Mouse (Mus musculus): ENCODE measurements around the gene Sec24c.
"Not testable (repeated sequence)": the region's sequence is repeated elsewhere in the genome, so short reads cannot be mapped to it uniquely, and the experiment has no call there.

The Sec24c gene

GRCm38 (mm10) chr14:20700362-20700761 lies 26.3 kb downstream of the Sec24c start:
- DNase-seq = no peak

GRCm38 (mm10) chr14:20701554-20701953 lies 27.4 kb downstream of the Sec24c start:
- no peak for DNase-seq

GRCm38 (mm10) chr14:20702096-20702740 lies 28.1 kb downstream of the Sec24c start:
- DNase-seq = no peak

DNA sequence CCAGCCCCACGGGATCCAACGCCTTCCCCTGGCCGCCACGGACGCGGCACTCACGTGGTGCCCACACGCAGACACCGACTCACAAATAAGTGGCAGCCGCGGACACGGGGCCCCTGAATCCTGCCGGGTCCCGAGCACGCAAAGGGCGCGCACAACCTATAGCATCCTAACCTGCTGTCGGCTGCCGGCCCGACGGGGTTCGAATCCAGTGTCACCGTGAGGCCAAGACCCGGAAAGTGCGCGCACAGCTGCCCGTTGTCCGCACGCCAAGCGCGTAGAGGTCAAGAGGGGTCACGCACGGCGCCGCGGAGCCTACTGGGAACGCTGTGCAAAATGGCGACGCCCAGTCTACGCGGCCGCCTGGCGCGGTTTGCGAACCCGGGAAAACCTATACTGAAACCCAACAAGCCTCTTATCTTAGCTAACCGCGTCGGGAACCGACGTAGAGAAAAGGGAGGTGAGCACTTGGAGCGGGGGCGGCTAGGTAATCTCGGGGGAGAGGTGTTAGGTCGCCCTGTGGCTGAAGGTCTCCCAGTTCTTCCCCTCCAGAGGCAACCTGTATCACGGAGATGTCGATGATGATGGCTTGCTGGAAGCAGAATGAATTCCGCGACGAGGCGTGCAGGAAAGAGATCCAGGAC lies 28.8 kb downstream of the Sec24c start, which contains the start of gene Chchd1:
TSS of gene Chchd1 (plus strand) at position 266 of the 641 bp plus-strand sequence.
- DNase-seq = peak; percentile 92

DNA sequence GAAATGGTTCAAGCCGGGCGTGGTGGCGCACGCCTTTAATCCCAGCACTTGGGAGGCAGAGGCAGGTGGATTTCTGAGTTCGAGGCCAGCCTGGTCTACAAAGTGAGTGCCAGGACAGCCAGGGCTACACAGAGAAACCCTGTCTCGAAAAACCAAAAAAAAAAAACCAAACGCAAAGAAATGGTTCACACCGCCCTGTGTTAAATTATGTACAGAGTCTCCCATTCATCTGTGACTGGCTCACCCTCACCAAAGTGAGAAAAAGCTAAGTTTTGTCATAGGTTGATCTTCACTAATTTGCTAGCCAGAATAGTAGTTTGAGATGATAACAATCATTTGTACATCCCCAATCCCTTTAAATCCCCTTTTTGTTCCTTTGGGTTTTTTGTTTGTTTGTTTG lies 29.4 kb downstream of the Sec24c start:
- DNase-seq = not testable (repeated sequence)

GRCm38 (mm10) chr14:20707201-20708190 lies 33.4 kb downstream of the Sec24c start, which contains the start of gene Zswim8:
Gene Zswim8, plus strand, starts transcription at chr14:20707552.
- peak; percentile 94 for DNase-seq

- no peak for DNase-seq
Observed at GRCm38 (mm10) chr14:20708239-20708638, 34.1 kb downstream of the Sec24c start.

DNA sequence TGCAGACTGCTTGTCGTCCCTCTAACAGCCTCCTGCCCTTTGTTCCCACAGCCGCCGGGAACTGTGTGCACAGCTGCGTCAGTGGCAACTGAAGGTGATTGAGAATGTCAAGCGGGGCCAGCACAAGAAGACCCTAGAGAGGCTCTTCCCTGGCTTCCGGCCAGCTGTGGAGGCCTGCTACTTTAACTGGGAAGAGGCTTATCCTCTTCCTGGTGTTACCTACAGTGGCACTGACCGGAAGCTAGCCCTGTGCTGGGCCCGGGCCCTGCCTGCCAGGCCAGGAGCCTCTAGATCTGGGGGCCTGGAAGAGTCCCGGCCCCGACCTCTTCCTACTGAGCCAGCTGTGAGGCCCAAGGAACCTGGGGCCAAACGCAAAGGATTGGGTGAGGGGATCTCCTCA lies 39.7 kb downstream of the Sec24c start:
- DNase-seq = no peak

DNA sequence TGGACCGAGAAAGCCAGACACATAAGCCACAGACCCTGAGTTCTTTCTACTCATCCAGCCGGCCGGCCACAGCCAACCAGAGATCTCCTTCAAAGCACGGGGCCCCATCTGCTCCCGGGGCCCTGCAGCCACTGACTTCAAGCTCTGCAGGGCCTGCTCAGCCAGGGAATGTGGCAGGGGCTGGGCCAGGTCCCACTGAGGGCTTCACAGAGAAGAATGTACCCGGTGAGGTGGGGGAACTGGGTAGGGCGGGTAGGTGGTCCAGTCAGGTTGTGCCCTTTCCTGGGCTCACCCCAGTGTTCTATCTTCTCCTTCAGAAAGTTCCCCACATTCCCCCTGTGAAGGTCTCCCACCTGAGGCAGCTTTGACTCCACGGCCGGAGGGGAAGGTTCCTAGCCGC lies 44.3 kb downstream of the Sec24c start:
- DNase-seq = no peak

DNA sequence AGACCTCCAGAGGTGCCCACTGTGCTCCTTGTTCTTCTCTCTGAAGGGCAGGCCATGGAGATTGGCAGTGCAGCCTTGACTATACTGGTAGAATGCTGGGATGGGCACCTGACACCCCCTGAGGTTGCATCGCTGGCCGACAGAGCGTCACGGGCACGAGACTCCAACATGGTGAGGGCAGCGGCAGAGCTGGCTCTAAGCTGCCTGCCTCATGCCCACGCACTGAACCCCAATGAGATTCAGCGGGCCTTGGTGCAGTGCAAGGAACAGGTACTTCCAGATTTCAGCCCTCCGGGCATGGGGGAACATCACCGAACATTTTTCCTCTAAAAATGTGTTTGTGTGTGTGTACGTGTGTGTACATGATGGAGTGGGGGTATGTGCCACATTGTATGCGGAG lies 45.7 kb downstream of the Sec24c start:
- DNase-seq = no peak

GRCm38 (mm10) chr14:20721371-20721770 lies 47.3 kb downstream of the Sec24c start:
- DNase-seq = no peak

DNA sequence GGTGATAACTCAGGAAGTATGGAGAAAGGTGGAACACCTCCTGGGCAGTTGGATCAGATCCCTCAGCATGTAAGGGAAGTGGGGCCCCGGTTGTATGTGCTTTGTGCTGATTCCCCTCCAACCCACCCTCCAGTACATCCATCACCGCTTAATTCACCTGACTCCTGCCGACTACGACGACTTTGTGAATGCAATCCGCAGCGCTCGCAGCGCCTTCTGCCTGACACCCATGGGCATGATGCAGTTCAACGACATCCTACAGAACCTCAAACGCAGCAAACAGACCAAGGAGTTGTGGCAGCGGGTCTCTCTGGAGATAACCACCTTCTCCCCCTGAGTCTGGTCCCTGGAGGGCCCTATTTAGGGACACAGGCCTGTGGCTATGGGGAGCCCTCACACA lies 48.9 kb downstream of the Sec24c start:
- no peak for DNase-seq

DNA sequence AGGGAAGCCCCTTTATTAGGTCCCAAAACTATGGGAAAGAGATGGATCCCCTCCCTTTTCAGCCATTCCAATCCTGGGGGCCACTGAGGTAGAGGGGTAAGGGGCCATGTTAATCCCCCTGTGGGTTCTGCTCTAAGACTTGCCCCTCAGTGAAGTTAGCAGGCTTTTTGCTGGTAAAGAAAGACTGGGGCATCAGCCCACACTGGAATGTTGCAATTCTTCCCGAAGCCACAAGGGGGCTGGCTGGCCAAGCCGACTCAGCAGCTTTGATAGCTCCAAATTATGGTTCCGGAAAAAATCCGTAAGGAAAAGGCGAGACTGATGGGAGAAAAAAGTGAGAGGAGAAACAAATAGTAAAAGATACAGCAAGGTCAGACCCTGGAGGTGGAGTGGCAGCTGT lies 49.9 kb downstream of the Sec24c start:
- DNase-seq = peak; percentile 71

DNA sequence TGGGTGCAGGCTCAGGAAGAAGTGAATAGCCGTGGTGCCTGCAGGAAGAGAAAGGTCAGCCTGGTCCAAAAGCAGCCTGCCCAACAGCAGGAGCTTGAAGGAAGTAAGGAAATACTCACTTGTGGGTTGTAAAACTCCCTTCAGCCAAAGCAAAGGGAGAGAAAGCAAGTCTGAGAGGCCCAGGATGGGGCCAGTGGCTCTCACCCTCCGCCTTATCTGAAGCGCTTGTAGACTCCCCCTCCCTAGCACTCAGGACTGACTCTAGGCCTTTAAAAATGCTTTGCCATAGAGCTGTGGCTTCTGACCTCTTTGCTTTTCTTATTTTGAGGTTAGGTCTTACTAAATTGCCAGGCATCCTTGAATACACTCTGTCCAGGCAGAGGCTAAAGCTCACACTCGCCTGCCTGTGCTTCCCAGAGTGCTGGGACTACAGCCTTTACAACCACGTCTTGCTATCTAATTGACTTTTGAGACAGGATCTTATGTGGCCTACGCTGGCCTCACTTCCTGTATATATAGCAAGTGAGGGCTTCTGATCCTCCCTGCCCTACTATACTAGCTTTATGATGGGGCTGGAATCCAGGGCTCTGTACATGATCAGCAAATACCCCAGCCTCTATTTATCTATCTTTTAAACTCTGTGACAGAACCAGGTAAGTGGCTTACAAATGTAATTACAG lies 51.7 kb downstream of the Sec24c start:
- no peak for DNase-seq

DNA sequence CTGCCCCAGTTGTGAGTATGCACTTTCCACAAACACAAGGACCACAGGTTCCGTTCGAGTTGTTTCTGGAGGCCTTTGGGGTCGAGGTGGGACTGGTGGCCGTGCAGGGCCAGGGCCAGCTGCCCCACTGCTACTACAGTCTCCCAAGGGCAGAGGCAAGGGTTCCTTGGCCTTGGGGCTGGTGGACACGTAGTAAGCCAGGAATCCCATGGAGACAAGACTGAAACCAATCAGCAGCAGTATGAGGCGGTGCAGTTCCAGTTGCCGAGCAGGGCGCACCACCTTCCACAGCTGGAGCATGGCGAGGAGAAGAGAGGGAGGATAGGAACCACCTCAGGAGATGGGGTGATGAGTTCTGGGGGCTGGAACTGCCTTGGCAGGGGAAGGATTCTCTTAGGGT lies 55.8 kb downstream of the Sec24c start:
- DNase-seq = no peak

DNA sequence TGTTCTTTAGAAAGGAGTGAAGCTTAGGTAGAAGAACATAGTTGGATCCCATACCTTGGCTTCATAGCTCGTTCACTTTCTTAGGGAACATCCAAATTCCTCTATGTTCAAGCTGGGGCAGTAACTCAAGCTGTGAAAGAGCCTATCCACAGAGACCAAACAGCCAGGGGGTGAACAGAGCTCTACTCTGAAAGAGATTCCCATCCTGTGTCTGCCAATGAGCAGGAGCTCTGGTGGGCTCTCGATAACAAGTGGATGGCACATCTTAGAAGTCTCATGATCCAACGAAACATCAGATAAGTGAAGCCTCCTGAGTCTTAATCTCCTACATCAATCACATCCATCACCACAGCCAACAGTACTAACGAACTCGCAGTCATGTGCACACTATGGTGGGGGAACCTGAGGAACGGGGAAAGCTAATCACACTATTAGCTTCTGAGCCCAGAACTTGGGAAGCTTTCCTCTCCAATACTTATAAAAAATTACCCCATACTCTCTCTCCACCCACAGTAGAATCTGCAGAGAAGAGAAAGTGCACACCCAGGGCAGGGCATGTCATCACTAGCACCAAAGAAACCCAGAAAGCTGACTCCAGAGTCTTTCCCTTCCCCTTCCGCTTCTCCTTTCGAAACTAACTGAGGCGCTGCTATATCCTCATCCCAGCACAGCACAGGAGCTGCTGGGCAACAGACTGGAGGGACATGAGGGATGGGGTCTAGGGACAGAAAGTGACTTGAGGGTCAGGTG lies 56.9 kb downstream of the Sec24c start:
- DNase-seq = no peak

DNA sequence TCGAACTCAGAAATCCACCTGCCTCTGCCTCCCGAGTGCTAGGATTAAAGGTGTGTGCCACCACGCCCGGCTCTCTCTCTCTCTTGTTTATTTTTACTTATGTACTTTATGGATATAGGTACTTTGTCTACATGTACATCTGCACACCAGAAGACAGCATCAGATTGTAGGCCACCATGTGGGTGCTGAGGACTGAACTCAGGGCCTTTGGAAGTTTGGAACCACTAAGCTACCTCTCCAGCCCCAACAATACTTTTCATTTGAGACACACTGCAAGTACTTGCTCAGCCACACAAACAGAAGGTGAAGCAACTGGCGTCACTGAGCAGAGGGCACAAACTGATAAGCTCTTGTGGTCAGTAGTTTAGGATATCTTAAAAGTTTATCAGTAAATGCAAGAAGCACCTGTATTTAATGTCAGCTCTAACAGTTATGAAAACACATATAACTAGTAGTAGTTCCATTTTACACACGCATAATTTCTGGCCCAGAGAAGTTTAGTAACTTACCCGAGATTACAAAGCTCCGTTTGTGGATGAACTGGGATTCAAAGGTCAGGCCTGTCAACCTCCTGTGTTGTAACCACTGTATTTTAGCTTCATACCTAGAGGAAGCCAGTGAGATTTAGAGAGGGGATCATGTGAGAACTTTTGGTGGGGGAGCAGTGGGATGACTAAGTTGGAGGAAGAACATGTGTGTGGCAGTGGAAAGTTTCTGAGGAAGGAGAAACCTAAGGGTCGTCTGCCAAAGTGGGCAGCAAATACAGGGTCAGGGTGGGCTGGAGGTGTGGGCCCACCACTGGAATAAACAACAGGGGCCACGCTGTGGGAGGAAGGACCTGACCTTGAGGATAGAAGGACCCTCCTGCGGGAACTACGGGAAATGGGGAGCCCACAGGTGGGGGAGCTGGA lies 59.2 kb downstream of the Sec24c start:
- DNase-seq = no peak

- DNase-seq = peak; percentile 89
Observed at GRCm38 (mm10) chr14:20733952-20734774, 60.1 kb downstream of the Sec24c start, which contains the start of gene Ndst2. Gene Ndst2, minus strand, starts transcription at chr14:20734562.

- no peak for DNase-seq
Observed at GRCm38 (mm10) chr14:20735052-20735451, 60.9 kb downstream of the Sec24c start.

- DNase-seq = no peak
Observed at GRCm38 (mm10) chr14:20735892-20736390, 61.8 kb downstream of the Sec24c start.

Data from right cerebral cortex, postnatal 25 days (tissue).